Mouse (Mus musculus) myocyte (in vitro differentiated cells): ENCODE measurements around the gene 4930539E08Rik. TPM values are rescaled to one million over a fixed set of nuclear protein-coding genes. Genes with fewer than 3 reads are reported as not detected.

ENCODE experiments used
- H3K27me3 ChIP-seq: one replicate; pipeline ENCODE4 v1.6.1; 2011; ENCODE audit not compliant: control insufficient read depth, insufficient read depth, insufficient read length
- H3K36me3 ChIP-seq: one replicate; pipeline ENCODE4 v1.6.1; 2011; ENCODE audit not compliant: control insufficient read depth, insufficient read depth
- H3K4me2 ChIP-seq: one replicate; pipeline ENCODE4 v1.6.1; 2011; ENCODE audit warnings: low read depth, control low read depth
- H3K4me3 ChIP-seq: one replicate; pipeline ENCODE4 v1.5.1; 2011; ENCODE audit warnings: mild to moderate bottlenecking, control low read depth, moderate library complexity
- H3K79me2 ChIP-seq: one replicate; pipeline ENCODE4 v1.6.1; 2011; ENCODE audit not compliant: control insufficient read depth, insufficient read depth
- H3ac ChIP-seq: one replicate; pipeline ENCODE4 v1.6.1; 2011; ENCODE audit not compliant: control insufficient read depth, insufficient read length
- CEBPB ChIP-seq: IDR thresholded peaks from 2 replicates; pipeline ENCODE4 v1.6.1; 2011; ENCODE audit warnings: mild to moderate bottlenecking, moderate library complexity; ENCODE audit not compliant: poor library complexity, insufficient read depth, severe bottlenecking
- E2F4 ChIP-seq: IDR thresholded peaks from one replicate; pipeline ENCODE4 v1.6.1; 2011; ENCODE audit warnings: mild to moderate bottlenecking, control low read depth, moderate library complexity; ENCODE audit not compliant: insufficient read depth
- MAX ChIP-seq: IDR thresholded peaks from one replicate; pipeline ENCODE4 v1.6.1; 2011; ENCODE audit warnings: low read depth, mild to moderate bottlenecking, control low read depth
- MYOD1 ChIP-seq, 3 experiments: IDR thresholded peaks; one replicate each; pipeline ENCODE4 v1.6.1; 2011; ENCODE audit warnings: control low read depth in 2 of 3, low read depth in 2 of 3, mild to moderate bottlenecking in 2 of 3, moderate library complexity in 1 of 3; ENCODE audit not compliant: insufficient read length in 2 of 3, control insufficient read depth in 1 of 3
- MYOG ChIP-seq, 3 experiments: IDR thresholded peaks; one replicate each; pipeline ENCODE4 v1.6.1; 2011; ENCODE audit warnings: control low read depth in 2 of 3, low read depth in 2 of 3, mild to moderate bottlenecking in 2 of 3; ENCODE audit not compliant: insufficient read length in 2 of 3, control insufficient read depth in 1 of 3, insufficient read depth in 1 of 3
- POLR2A ChIP-seq: IDR thresholded peaks from one replicate; pipeline ENCODE4 v1.6.1; 2011; ENCODE audit warnings: low read depth, mild to moderate bottlenecking, control low read depth, moderate library complexity; ENCODE audit not compliant: insufficient read length
- POLR2AphosphoS2 ChIP-seq: IDR thresholded peaks from one replicate; pipeline ENCODE4 v1.6.1; 2011; ENCODE audit warnings: low read depth, control low read depth; ENCODE audit not compliant: insufficient read length
- REST ChIP-seq: IDR thresholded peaks from one replicate; pipeline ENCODE4 v1.6.1; 2011; ENCODE audit warnings: mild to moderate bottlenecking, control low read depth, moderate library complexity; ENCODE audit not compliant: insufficient read depth, insufficient read length
- SRF ChIP-seq: IDR thresholded peaks from one replicate; pipeline ENCODE4 v1.6.1; 2011; ENCODE audit warnings: low read depth; ENCODE audit not compliant: control insufficient read depth, insufficient read length
- TCF12 ChIP-seq: IDR thresholded peaks from one replicate; pipeline ENCODE4 v1.6.1; 2011; ENCODE audit warnings: mild to moderate bottlenecking, control low read depth; ENCODE audit not compliant: poor library complexity, insufficient read depth, severe bottlenecking
- TCF3 ChIP-seq: IDR thresholded peaks from one replicate; pipeline ENCODE4 v1.6.1; 2011; ENCODE audit warnings: low read depth, control low read depth; ENCODE audit not compliant: insufficient read length
- USF1 ChIP-seq: IDR thresholded peaks from one replicate; pipeline ENCODE4 v1.6.1; 2011; ENCODE audit warnings: low read depth, mild to moderate bottlenecking, control low read depth, moderate library complexity
- polyA plus RNA-seq: library from polyadenylated mRNA; unstranded; fragments of >200 nt; fragmentation: generic; extraction: Trizol; gene quantifications from one replicate; pipeline ENCODE4 v1.2.1, GENCODE M21; 2012; ENCODE audit warnings: missing spikeins

The 4930539E08Rik gene
- polyA plus RNA-seq, 1 experiment, result not detected

- no peak overlapping the region for H3ac ChIP-seq
- no peak overlapping the region for H3K4me2 ChIP-seq
- no peaks in the 10 kb centered on the region for H3K36me3 ChIP-seq
- TF ChIP-seq TCF3 (no peak), MYOG (IDR thresholded peaks at IDR 0.05; ENCODE audit: control insufficient read depth in 1 of 3, insufficient read depth in 1 of 3, insufficient read length in 2 of 3, low read depth in 2 of 3) (no peak), POLR2AphosphoS2 (no peak), TCF12 (no peak), E2F4 (no peak), USF1 (no peak), CEBPB (no peak), MYOD1 (IDR thresholded peaks at IDR 0.05; ENCODE audit: control insufficient read depth in 1 of 3, insufficient read length in 2 of 3, low read depth in 2 of 3) (no peak), REST (no peak), POLR2A (no peak), MAX (no peak), SRF (no peak)
- no peaks in the 10 kb centered on the region for H3K27me3 ChIP-seq
- H3K79me2 ChIP-seq, result no peaks in the 10 kb centered on the region
- H3K4me3 ChIP-seq, result no peak overlapping the region
Measured at GRCm38 (mm10) chr17:28929369-28929768, 14.2 kb upstream of the 4930539E08Rik start.

- no peak overlapping the region for H3K4me3 ChIP-seq
- H3ac ChIP-seq, result no peak overlapping the region
- no peaks in the 10 kb centered on the region for H3K36me3 ChIP-seq
- TF ChIP-seq REST, result no peak
- no peak for TF ChIP-seq E2F4
- TF ChIP-seq USF1, result no peak
- no peak for TF ChIP-seq SRF
- no peak for TF ChIP-seq MYOG (IDR thresholded peaks at IDR 0.05; ENCODE audit: control insufficient read depth in 1 of 3, insufficient read depth in 1 of 3, insufficient read length in 2 of 3, low read depth in 2 of 3)
- TF ChIP-seq CEBPB, result no peak
- TF ChIP-seq TCF3, result no peak
- TF ChIP-seq POLR2A, result no peak
- TF ChIP-seq MYOD1 (IDR thresholded peaks at IDR 0.05; ENCODE audit: control insufficient read depth in 1 of 3, insufficient read length in 2 of 3, low read depth in 2 of 3), result no peak
- no peak for TF ChIP-seq POLR2AphosphoS2
- H3K79me2 ChIP-seq, result no peaks in the 10 kb centered on the region
- no peak overlapping the region for H3K4me2 ChIP-seq
- no peaks in the 10 kb centered on the region for H3K27me3 ChIP-seq
Measured at GRCm38 (mm10) chr17:28928004-28928403, 12.9 kb upstream of the 4930539E08Rik start.

GRCm38 (mm10) chr17:28926866-28927635 is 11.9 kb upstream of the 4930539E08Rik start:
- Histone ChIP-seq H3K27me3 (no peaks in the 10 kb centered on the region), H3ac (no peak overlapping the region), H3K79me2 (no peaks in the 10 kb centered on the region), H3K4me3 (no peak overlapping the region), H3K4me2 (no peak overlapping the region), H3K36me3 (no peaks in the 10 kb centered on the region)
- TF ChIP-seq CEBPB, result no peak
- TF ChIP-seq POLR2A, result no peak
- TF ChIP-seq MYOG (IDR thresholded peaks at IDR 0.05; ENCODE audit: control insufficient read depth in 1 of 3, insufficient read depth in 1 of 3, insufficient read length in 2 of 3, low read depth in 2 of 3), result no peak
- no peak for TF ChIP-seq E2F4

- Histone ChIP-seq H3K4me2 (no peak overlapping the region), H3K4me3 (no peak overlapping the region), H3ac (no peak overlapping the region), H3K79me2 (no peaks in the 10 kb centered on the region), H3K27me3 (no peaks in the 10 kb centered on the region), H3K36me3 (no peaks in the 10 kb centered on the region)
- TF ChIP-seq E2F4 (no peak), MAX (no peak), SRF (no peak), MYOD1 (IDR thresholded peaks at IDR 0.05; ENCODE audit: control insufficient read depth in 1 of 3, insufficient read length in 2 of 3, low read depth in 2 of 3) (no peak), MYOG (IDR thresholded peaks at IDR 0.05; ENCODE audit: control insufficient read depth in 1 of 3, insufficient read depth in 1 of 3, insufficient read length in 2 of 3, low read depth in 2 of 3) (no peak), TCF12 (no peak), REST (no peak)
Measured at GRCm38 (mm10) chr17:28926380-28926779, 11.3 kb upstream of the 4930539E08Rik start.

- Histone ChIP-seq H3K27me3 (no peaks in the 10 kb centered on the region), H3ac (no peak overlapping the region), H3K36me3 (no peaks in the 10 kb centered on the region), H3K4me3 (no peak overlapping the region), H3K79me2 (no peaks in the 10 kb centered on the region), H3K4me2 (no peak overlapping the region)
- TF ChIP-seq TCF12 (no peak), TCF3 (no peak), REST (no peak)
Measured at GRCm38 (mm10) chr17:28924957-28925595, 10.0 kb upstream of the 4930539E08Rik start.
